Mouse (Mus musculus): ENCODE data around the gene Tbc1d22b.
"Not testable (repeated sequence)": the region's sequence is repeated elsewhere in the genome, so short reads cannot be mapped to it uniquely, and the experiment has no call there.

Gene Tbc1d22b

GRCm38 (mm10) chr17:29595891-29596770 is 46.5 kb downstream of the Tbc1d22b start:
- no peak for DNase-seq (ENCODE audit: low spot score)

GRCm38 (mm10) chr17:29596771-29597132 is 47.2 kb downstream of the Tbc1d22b start:
- DNase-seq (ENCODE audit: low spot score) = no peak

- DNase-seq (ENCODE audit: low spot score) = no peak
Observed at GRCm38 (mm10) chr17:29599051-29599450, 49.5 kb downstream of the Tbc1d22b start.

GRCm38 (mm10) chr17:29599537-29599936 is 50.0 kb downstream of the Tbc1d22b start:
- DNase-seq (ENCODE audit: low spot score) = no peak

- no peak for DNase-seq (ENCODE audit: low spot score)
Observed at GRCm38 (mm10) chr17:29601391-29601790, 51.8 kb downstream of the Tbc1d22b start.

- DNase-seq (ENCODE audit: low spot score) = peak; percentile 59
Observed at GRCm38 (mm10) chr17:29603283-29603682, 53.7 kb downstream of the Tbc1d22b start.

- not testable (repeated sequence) for DNase-seq (ENCODE audit: low spot score)
Observed at GRCm38 (mm10) chr17:29613453-29613852, 63.9 kb downstream of the Tbc1d22b start.

GRCm38 (mm10) chr17:29614115-29615023 is 64.8 kb downstream of the Tbc1d22b start, which contains the start of the genes Rnf8 and Gm28043:
Rnf8 (plus strand) TSS chr17:29614790.
Gm28043 (plus strand) TSS chr17:29614876.
- peak; percentile 88 for DNase-seq (ENCODE audit: low spot score)

GRCm38 (mm10) chr17:29615024-29615551 is 65.5 kb downstream of the Tbc1d22b start:
- no peak for DNase-seq (ENCODE audit: low spot score)

- no peak for DNase-seq (ENCODE audit: low spot score)
Observed at GRCm38 (mm10) chr17:29615616-29616015, 66.0 kb downstream of the Tbc1d22b start.

- DNase-seq (ENCODE audit: low spot score) = no peak
Observed at GRCm38 (mm10) chr17:29619231-29619630, 69.6 kb downstream of the Tbc1d22b start.

GRCm38 (mm10) chr17:29623488-29623887 is 73.9 kb downstream of the Tbc1d22b start:
- no peak for DNase-seq (ENCODE audit: low spot score)

- DNase-seq (ENCODE audit: low spot score) = no peak
Observed at GRCm38 (mm10) chr17:29627285-29627684, 77.7 kb downstream of the Tbc1d22b start.

- DNase-seq (ENCODE audit: low spot score) = no peak
Observed at GRCm38 (mm10) chr17:29628946-29629345, 79.4 kb downstream of the Tbc1d22b start.

GRCm38 (mm10) chr17:29629620-29630019 is 80.0 kb downstream of the Tbc1d22b start:
- DNase-seq (ENCODE audit: low spot score) = no peak

- no peak for DNase-seq (ENCODE audit: low spot score)
Observed at GRCm38 (mm10) chr17:29632312-29632711, 82.7 kb downstream of the Tbc1d22b start.

GRCm38 (mm10) chr17:29635492-29635891 is 85.9 kb downstream of the Tbc1d22b start:
- DNase-seq (ENCODE audit: low spot score) = no peak

GRCm38 (mm10) chr17:29636118-29636517 is 86.5 kb downstream of the Tbc1d22b start:
- no peak for DNase-seq (ENCODE audit: low spot score)

GRCm38 (mm10) chr17:29637377-29637776 is 87.8 kb downstream of the Tbc1d22b start:
- DNase-seq (ENCODE audit: low spot score) = no peak

- DNase-seq (ENCODE audit: low spot score) = no peak
Observed at GRCm38 (mm10) chr17:29637895-29638294, 88.3 kb downstream of the Tbc1d22b start.

- no peak for DNase-seq (ENCODE audit: low spot score)
Observed at GRCm38 (mm10) chr17:29640971-29641370, 91.4 kb downstream of the Tbc1d22b start.

- DNase-seq (ENCODE audit: low spot score) = no peak
Observed at GRCm38 (mm10) chr17:29642219-29642618, 92.6 kb downstream of the Tbc1d22b start.

All from ovary, postnatal 10 days (tissue).